Mouse (Mus musculus) forebrain, embryonic 13.5 days (tissue): Measurements from ENCODE around the gene Gch1. TPM values are rescaled to one million over a fixed set of nuclear protein-coding genes. Genes with fewer than 3 reads are reported as not detected.

Source experiments
- ATAC-seq: fragments of 200-750 bp; cut with Nextera tagmentation; 2 replicates; pipeline ENCODE4 v1.8.0; 2017
- H3K27ac ChIP-seq: fragments of 300-500 bp; sonication (generic); 2 replicates; pipeline ENCODE4 v1.5.1; 2015; ENCODE audit warnings: inconsistent platforms, mild to moderate bottlenecking, moderate library complexity
- H3K27me3 ChIP-seq: fragments of 300-500 bp; sonication (generic); 2 replicates; pipeline ENCODE4 v1.6.1; 2015; ENCODE audit warnings: mild to moderate bottlenecking, inconsistent platforms
- H3K36me3 ChIP-seq: fragments of 300-500 bp; sonication (generic); 2 replicates; pipeline ENCODE4 v1.6.1; 2015; ENCODE audit warnings: mild to moderate bottlenecking, inconsistent platforms; ENCODE audit not compliant: poor library complexity, severe bottlenecking
- H3K4me1 ChIP-seq: fragments of 300-500 bp; sonication (generic); 2 replicates; pipeline ENCODE4 v1.6.1; 2015; ENCODE audit warnings: inconsistent platforms
- H3K4me2 ChIP-seq: fragments of 300-500 bp; sonication (generic); 2 replicates; pipeline ENCODE4 v1.6.1; 2015; ENCODE audit warnings: inconsistent platforms, mild to moderate bottlenecking, moderate library complexity
- H3K4me3 ChIP-seq: fragments of 300-500 bp; sonication (generic); 2 replicates; pipeline ENCODE4 v1.5.1; 2015; ENCODE audit warnings: mild to moderate bottlenecking, inconsistent platforms
- H3K9ac ChIP-seq: fragments of 300-500 bp; sonication (generic); 2 replicates; pipeline ENCODE4 v1.6.1; 2015; ENCODE audit warnings: mild to moderate bottlenecking, inconsistent platforms
- H3K9me3 ChIP-seq: fragments of 300-500 bp; sonication (generic); replicated peaks from 2 replicates; pipeline ENCODE4 v1.6.1; 2016; ENCODE audit warnings: inconsistent platforms
- WGBS: fragments of 180-500 bp; shearing (Covaris S2); methylation state at CpG from one replicate; pipeline ENCODE4 v1.1.7; 2015; 5-methylcytosine and 5-hydroxymethylcytosine counted together
- polyA plus RNA-seq: library from polyadenylated mRNA; unstranded; fragments of >200 nt; fragmentation: Nextera tagmentation; extraction: Ambion mirVana; gene quantifications from 2 replicates; pipeline ENCODE4 v1.2.1, GENCODE M21; 2015

Gene Gch1
- polyA plus RNA-seq, 1 experiment from 2014 or later = 1.4 TPM

- no peaks in the 10 kb centered on the region for H3K4me1 ChIP-seq
- ATAC-seq = no peak
- no peaks in the 10 kb centered on the region for H3K9me3 ChIP-seq
- WGBS = 91% methylated on average over 8 of the region's 8 CpGs
- H3K4me3 ChIP-seq = no peak overlapping the region
- no peak overlapping the region for H3K4me2 ChIP-seq
- H3K27ac ChIP-seq = no peak overlapping the region
- H3K9ac ChIP-seq = no peak overlapping the region
- H3K27me3 ChIP-seq = no peaks in the 10 kb centered on the region
- no peaks in the 10 kb centered on the region for H3K36me3 ChIP-seq
These were observed 31.2 kb upstream of the Gch1 start for GRCm38 (mm10) chr14:47220231-47221025.

GRCm38 (mm10) chr14:47218766-47219606 is 29.8 kb upstream of the Gch1 start:
- no peaks in the 10 kb centered on the region for H3K4me1 ChIP-seq
- no peaks in the 10 kb centered on the region for H3K36me3 ChIP-seq
- H3K27ac ChIP-seq = no peak overlapping the region
- no peak overlapping the region for H3K4me2 ChIP-seq
- no peak for ATAC-seq
- WGBS = 85% methylated on average over 9 of the region's 9 CpGs
- no peak overlapping the region for H3K9ac ChIP-seq
- H3K27me3 ChIP-seq = no peaks in the 10 kb centered on the region
- H3K4me3 ChIP-seq = no peak overlapping the region
- H3K9me3 ChIP-seq = no peaks in the 10 kb centered on the region

GRCm38 (mm10) chr14:47216541-47216940 is 27.3 kb upstream of the Gch1 start:
- Histone ChIP-seq H3K36me3 (no peaks in the 10 kb centered on the region), H3K27me3 (no peaks in the 10 kb centered on the region)
- WGBS = 82% methylated on average over 2 of the region's 2 CpGs

GRCm38 (mm10) chr14:47214367-47214766 is 25.2 kb upstream of the Gch1 start:
- Histone ChIP-seq H3K9me3 (no peaks in the 10 kb centered on the region), H3K36me3 (no peaks in the 10 kb centered on the region), H3K4me1 (no peaks in the 10 kb centered on the region), H3K4me2 (no peak overlapping the region), H3K4me3 (no peak overlapping the region), H3K9ac (no peak overlapping the region), H3K27me3 (no peaks in the 10 kb centered on the region), H3K27ac (no peak overlapping the region)
- ATAC-seq = no peak
- WGBS = 81% methylated on average over 5 of the region's 5 CpGs

More at GRCm38 (mm10) chr14:47216541-47216940, 27.3 kb upstream of the Gch1 start:
- Histone ChIP-seq H3K9me3 (no peaks in the 10 kb centered on the region), H3K4me3 (no peak overlapping the region), H3K27ac (no peak overlapping the region), H3K9ac (no peak overlapping the region), H3K4me2 (no peak overlapping the region), H3K4me1 (no peaks in the 10 kb centered on the region)
- ATAC-seq = no peak

- 91% methylated on average over 4 of the region's 4 CpGs for WGBS
- Histone ChIP-seq H3K27ac (no peak overlapping the region), H3K9me3 (no peaks in the 10 kb centered on the region), H3K9ac (no peak overlapping the region), H3K4me3 (no peak overlapping the region), H3K27me3 (no peaks in the 10 kb centered on the region), H3K4me1 (no peaks in the 10 kb centered on the region), H3K4me2 (no peak overlapping the region), H3K36me3 (no peaks in the 10 kb centered on the region)
- ATAC-seq = no peak
These were observed 24.1 kb upstream of the Gch1 start for GRCm38 (mm10) chr14:47213305-47213704.

- H3K4me3 ChIP-seq = no peak overlapping the region
- H3K9ac ChIP-seq = no peak overlapping the region
- no peaks in the 10 kb centered on the region for H3K9me3 ChIP-seq
- H3K27ac ChIP-seq = no peak overlapping the region
- 72% methylated on average over 4 of the region's 4 CpGs for WGBS
- H3K4me1 ChIP-seq = no peaks in the 10 kb centered on the region
- H3K36me3 ChIP-seq = no peaks in the 10 kb centered on the region
- H3K4me2 ChIP-seq = no peak overlapping the region
- H3K27me3 ChIP-seq = no peaks in the 10 kb centered on the region
- no peak for ATAC-seq
These were observed 20.5 kb upstream of the Gch1 start for GRCm38 (mm10) chr14:47209669-47210164.

GRCm38 (mm10) chr14:47208564-47209493 is 19.6 kb upstream of the Gch1 start:
- Histone ChIP-seq H3K9me3 (no peaks in the 10 kb centered on the region), H3K4me2 (no peak overlapping the region), H3K27me3 (no peaks in the 10 kb centered on the region), H3K36me3 (no peaks in the 10 kb centered on the region), H3K4me1 (no peaks in the 10 kb centered on the region), H3K4me3 (no peak overlapping the region), H3K27ac (no peak overlapping the region), H3K9ac (no peak overlapping the region)
- 90% methylated on average over 12 of the region's 12 CpGs for WGBS
- no peak for ATAC-seq

GRCm38 (mm10) chr14:47206601-47207000 is 17.4 kb upstream of the Gch1 start:
- Histone ChIP-seq H3K27me3 (no peaks in the 10 kb centered on the region), H3K9ac (no peak overlapping the region), H3K4me2 (no peak overlapping the region), H3K9me3 (no peaks in the 10 kb centered on the region), H3K27ac (no peak overlapping the region), H3K4me3 (no peak overlapping the region), H3K4me1 (no peaks in the 10 kb centered on the region), H3K36me3 (no peaks in the 10 kb centered on the region)
- ATAC-seq = no peak
- WGBS = 86% methylated on average over 3 of the region's 3 CpGs

- Histone ChIP-seq H3K4me2 (no peak overlapping the region), H3K27ac (no peak overlapping the region), H3K4me3 (no peak overlapping the region), H3K9ac (no peak overlapping the region), H3K4me1 (no peaks in the 10 kb centered on the region), H3K27me3 (no peaks in the 10 kb centered on the region), H3K9me3 (no peaks in the 10 kb centered on the region), H3K36me3 (no peaks in the 10 kb centered on the region)
- no peak for ATAC-seq
- WGBS = 83% methylated on average over 5 of the region's 5 CpGs
These were observed 16.2 kb upstream of the Gch1 start for GRCm38 (mm10) chr14:47205270-47205972.

GRCm38 (mm10) chr14:47197340-47197739 is 8.1 kb upstream of the Gch1 start:
- no peak overlapping the region for H3K27ac ChIP-seq
- no peak for ATAC-seq
- H3K4me1 ChIP-seq = no peaks in the 10 kb centered on the region
- H3K4me3 ChIP-seq = no peak overlapping the region
- H3K27me3 ChIP-seq = no peaks in the 10 kb centered on the region
- H3K36me3 ChIP-seq = no peaks in the 10 kb centered on the region
- WGBS = 84% methylated on average over 3 of the region's 3 CpGs
- H3K4me2 ChIP-seq = no peak overlapping the region
- no peak overlapping the region for H3K9ac ChIP-seq
- H3K9me3 ChIP-seq = no peaks in the 10 kb centered on the region

GRCm38 (mm10) chr14:47196711-47197110 is 7.5 kb upstream of the Gch1 start:
- Histone ChIP-seq H3K36me3 (no peaks in the 10 kb centered on the region), H3K27ac (no peak overlapping the region), H3K27me3 (no peaks in the 10 kb centered on the region), H3K4me1 (no peaks in the 10 kb centered on the region), H3K9ac (no peak overlapping the region), H3K4me2 (no peak overlapping the region), H3K9me3 (no peaks in the 10 kb centered on the region), H3K4me3 (no peak overlapping the region)
- ATAC-seq = no peak
- 83% methylated on average over 8 of the region's 8 CpGs for WGBS
